Mouse (Mus musculus): Measurements from ENCODE around the gene Yars.

Gene Yars

DNA sequence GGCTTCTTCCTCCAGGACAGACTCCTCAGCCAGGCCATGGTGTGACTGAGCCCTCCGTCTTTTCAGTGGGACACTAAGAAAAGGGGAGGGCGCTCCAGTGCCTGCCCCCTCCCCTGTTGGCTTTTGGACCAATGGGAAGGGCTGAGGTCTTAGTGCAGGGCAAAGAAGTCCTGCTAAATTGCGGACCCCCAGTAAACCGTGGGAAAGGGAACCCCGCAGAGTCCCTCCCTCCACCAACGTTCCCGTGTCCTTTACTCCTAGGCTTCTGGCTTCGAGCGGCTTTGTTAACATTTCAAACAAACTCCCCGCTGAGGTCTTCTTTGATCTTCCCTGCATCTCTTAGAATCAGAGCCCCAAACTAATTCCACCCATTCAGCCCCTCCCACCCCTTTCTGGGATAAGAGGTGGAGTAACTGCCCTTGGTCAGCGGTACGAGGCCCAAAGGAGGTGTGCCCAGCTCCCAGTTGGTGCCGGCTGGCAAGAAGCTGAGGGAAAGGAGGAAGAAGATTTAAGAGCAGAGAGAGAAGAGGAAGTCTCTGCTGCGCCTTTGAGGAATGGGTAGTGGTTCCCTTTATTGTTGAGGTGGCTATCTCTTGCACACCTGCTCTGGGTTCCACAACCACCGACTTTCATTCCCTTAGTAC is 62.0 kb downstream of the Yars start:
- DNase-seq (ENCODE audit: low spot score), result no peak

DNA sequence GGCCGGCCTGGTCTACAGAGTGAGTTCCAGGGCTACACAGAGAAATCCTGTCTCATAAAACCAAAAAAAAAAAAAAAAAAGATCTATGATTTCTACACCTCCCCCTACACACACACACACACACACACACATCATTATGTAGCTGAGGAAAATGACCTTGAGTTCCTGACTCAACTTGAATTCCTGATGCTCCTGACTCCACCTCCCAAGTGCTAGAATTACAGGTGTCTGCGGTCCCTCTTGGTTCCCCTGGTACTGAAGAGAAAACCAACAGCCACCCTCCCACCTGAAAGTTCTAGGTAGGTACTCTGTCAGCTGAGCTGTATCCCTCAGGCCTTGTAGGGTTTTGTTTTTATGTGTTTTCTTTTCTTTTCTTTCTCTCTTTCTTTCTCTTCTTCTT is 62.9 kb downstream of the Yars start:
- no peak for DNase-seq (ENCODE audit: low spot score)

DNA sequence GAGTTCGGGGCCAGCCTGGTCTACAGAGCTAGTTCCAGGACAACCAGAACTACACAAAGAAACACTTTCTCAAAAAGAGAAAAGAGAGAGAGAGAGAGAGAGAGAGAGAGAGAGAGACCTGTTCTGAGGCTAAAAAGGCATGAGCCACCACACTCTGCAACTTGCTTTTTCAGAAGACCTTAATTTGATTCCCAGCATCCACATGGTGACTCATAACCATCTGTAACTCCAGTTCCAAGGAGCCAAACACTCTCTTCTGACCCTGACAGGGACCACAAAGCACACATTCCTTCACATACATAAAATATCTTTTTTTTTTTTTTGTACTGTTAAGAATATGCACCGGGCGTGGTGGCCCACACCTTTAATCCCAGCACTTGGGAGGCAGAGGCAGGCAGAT is 65.0 kb downstream of the Yars start:
- no peak for DNase-seq (ENCODE audit: low spot score)

DNA sequence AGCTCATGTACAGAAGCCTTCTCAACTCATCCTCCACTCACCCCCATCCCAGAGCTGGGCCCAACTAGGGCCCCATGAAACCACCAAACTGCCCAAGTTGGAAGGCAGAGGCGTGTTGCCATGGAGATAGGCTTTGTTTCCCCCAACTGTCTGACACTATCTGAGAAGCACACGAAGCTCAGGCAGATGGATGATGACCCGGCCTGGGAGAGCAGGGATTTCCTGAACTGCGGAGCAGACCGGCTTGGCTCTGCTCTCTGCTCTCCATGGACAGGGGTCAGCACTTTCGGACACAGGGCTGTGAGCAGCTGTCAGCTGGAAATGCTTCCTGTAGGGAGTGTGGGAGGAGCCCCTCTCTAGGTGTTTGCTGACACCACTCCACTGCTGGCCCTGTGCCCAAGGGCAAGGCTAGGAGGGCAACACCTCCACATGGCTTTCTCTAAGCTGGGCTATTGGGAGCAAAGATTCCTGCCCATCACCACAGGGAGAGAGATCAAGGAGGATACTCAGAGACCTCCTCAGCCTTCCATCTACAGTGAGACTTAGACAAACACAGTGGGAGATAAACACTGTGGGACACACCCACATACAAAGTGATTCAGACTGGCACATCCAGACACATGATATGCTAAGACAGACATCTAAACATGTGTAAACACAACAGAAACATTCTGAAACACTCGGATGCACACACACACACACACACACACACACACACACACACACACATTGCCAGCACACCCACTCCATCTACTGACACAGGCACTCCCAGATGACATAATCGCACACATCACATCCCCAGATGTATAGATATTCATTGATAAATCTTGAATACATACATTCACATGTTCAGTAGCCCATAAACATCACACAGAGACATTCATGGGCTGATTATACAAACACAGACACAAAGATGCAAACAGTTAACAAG is 67.2 kb downstream of the Yars start:
- no peak for DNase-seq (ENCODE audit: low spot score)

DNA sequence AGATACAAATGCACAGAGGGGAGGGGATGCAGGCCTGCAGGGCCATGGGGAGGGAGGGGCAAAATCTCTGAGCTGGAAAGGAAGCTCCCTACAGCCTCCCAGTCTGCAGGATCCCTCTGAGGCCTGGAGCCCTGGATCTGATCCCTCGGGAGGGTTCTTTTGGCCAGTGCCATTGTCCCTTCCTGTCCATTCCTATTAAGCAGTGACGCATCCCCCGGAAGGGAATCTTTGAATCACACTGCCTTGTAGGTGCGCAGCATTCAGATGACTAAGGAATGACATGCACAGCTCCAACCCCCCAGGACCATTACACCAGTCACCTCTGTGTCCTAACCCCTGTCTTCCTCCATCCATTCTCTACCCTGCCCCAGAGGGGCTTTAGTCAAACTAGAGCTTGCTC is 69.5 kb downstream of the Yars start:
- no peak for DNase-seq (ENCODE audit: low spot score)

DNA sequence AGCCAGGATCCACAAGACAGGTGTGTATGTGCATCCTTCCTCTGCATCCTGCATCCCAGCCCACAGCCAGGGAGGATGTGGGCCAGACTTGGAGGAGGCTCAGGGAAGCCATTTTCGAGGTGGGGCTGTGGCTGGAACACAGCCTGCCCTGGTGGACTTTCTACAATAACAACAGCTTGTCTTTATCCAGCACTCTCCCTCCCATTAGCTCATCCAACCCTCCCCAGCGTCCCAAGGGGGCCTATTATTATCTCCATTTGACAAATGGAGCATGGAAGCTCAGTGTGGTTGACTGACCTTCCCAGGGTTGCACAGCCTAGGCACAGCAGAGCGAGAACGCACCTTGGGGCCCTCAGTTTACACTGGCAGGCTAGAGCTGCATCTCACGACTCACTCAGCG is 71.1 kb downstream of the Yars start:
- DNase-seq (ENCODE audit: low spot score), result no peak

DNA sequence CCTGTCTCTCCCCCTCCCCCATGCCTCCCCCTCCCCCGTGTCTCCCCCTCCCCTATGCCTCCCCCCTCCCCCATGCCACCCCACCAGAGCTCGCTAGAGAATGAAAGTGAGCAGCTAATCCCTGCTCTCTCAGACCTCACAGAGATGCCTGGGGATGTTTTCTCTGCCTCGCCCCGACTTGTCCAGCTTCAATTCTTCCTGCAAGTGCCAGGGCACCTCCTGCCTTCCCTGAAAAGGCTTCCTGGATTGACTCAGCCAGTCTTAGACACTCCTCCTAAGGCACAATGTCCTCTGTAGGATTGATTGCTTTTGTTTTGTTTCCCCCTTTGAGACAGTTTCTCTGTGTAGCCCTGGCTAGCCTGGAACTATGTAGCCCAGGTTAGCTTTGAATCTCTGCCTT is 71.6 kb downstream of the Yars start, which contains the start of gene C77080:
Gene C77080, minus strand, starts transcription at position 209 of the 400 bp plus-strand sequence.
- no peak for DNase-seq (ENCODE audit: low spot score)

DNA sequence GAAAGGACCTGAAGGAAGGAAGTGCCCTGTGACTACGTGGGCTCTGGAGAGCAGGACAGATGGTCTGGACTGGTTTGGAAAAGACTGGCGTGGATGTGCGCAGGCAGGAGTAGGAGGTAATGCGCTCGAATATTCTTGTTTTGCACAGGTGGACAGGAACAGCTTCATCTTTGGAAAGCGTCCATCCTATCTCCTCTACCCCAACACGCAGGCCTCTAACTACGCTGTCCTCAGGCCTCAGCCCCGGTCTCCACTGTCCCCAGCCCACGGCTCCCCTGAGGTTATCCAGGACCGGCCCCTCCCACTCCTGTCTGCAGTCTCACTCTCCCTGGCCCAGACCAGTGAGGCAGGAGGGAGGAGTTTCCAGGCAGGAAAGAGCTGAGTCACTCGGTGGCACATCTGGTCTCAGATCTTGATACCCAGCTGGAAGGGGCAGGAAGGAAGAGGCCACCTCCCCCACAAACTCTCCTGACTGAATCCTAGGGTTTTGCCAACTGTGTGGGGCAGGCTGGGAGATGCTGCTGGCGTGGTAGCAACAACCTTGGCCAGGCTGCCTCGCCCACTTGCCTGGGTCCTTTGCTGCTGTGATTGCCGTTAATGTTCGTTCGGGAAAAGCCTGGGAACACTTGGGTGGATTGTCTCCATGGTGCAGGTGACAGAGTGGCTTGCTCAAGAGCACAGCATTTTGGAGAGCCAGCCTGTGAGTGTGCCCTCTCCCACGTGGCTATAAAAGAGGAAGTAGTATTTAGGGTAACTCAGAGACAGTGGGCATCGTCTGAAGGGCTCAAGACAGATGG is 73.9 kb downstream of the Yars start:
- no peak for DNase-seq (ENCODE audit: low spot score)

DNA sequence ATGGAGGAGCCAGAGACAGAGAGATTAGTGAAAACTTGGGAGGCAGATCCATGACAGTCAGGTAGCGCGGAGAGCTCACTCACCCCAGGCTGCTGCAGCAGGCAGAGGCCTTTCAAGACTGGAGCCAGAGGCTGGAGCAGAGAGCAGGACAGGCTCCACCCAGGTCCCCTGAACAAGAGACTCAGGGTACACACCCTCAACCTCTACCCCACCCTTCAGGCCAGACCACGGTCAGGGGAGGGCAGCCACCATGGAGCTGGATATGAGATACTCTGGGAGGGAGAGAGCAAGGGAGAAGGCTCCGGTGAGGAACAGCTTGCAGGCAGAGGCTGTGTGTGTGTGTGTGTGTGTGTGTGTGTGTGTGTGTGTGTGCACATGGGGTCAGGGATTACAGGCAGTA is 76.6 kb downstream of the Yars start:
- DNase-seq (ENCODE audit: low spot score), result no peak

DNA sequence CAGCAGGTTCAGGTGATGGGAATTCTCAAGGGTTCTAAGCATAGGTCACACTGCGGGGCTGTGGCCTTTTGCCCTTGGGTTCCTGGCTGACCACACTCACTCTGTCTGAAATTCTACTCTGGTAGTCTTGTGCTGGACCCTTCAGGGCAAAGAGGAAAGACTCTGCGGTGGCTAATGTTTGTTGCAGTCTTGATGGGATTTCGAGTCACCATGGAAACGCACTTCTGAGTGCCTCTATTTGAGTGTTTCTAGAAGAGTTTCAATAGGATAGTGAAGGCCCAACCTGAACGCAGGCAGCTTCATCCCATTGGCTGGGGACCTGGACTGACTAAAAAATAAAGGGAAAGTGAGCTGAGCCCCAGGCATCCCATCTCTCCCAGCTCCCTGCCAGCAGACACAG is 77.3 kb downstream of the Yars start:
- no peak for DNase-seq (ENCODE audit: low spot score)

DNA sequence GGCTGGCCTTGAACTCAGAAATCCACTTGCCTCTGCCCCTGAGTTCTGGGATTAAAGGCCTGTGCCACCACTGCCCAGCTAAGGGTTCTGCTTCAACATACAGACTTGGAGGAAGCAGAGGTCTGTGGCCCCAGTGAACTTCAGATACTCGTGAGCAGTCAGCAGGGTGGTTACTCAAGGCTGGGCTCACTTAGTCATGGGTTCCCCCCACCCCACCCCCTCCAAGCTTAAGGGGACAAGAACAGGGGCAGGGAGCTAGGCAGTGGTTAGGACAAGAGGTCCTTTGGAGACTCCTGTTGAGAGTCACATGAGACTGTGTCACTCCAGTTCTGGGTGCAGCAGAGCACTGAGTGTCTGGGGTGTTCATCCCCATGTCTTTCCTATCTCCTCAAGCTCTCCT is 79.1 kb downstream of the Yars start:
- DNase-seq (ENCODE audit: low spot score), result no peak

Data from layer of hippocampus, adult 9-10 months (tissue).